Mouse (Mus musculus): Measurements from ENCODE around the gene Mapk8ip2. TPM values are rescaled to one million over a fixed set of nuclear protein-coding genes. Genes with fewer than 3 reads are reported as not detected.
A peak's percentile ranks its signal among the peaks of the same experiment; 100 is the strongest.

The Mapk8ip2 gene
- total and polyA plus RNA-seq, 2 experiments from 2014 or later, result 68.8 to 110 TPM

GRCm38 (mm10) chr15:89497391-89498048 is 43.8 kb downstream of the Mapk8ip2 start:
- DNase-seq (ENCODE audit: low spot score) (no peak), ATAC-seq (ENCODE audit: low FRiP score) (no peak)
- no peak overlapping the region for H3K27ac ChIP-seq (ENCODE audit: low read depth, low read length)
- no peaks in the 10 kb centered on the region; the same call in 1 of the 2 replicates for H3K4me1 ChIP-seq (ENCODE audit: insufficient read depth, low read length)
- peak overlapping the region; percentile 82 for H3K4me3 ChIP-seq (ENCODE audit: low read depth, low read length)
- no peaks in the 10 kb centered on the region for H3K36me3 ChIP-seq (ENCODE audit: insufficient read depth, low read length)
- H3K9me3 ChIP-seq (ENCODE audit: low read length), result no peaks in the 10 kb centered on the region
- H3K27me3 ChIP-seq (ENCODE audit: insufficient read depth, low read length), result no peaks in the 10 kb centered on the region
- TF ChIP-seq CTCF (IDR thresholded peaks at IDR 0.05), result no peak
- H3K4me2 ChIP-seq (ENCODE audit: low read depth, low read length, poor library complexity, severe bottlenecking), result no peak overlapping the region
- WGBS, result 39% methylated on average over 4 of the region's 4 CpGs
- no peak overlapping the region for H3K9ac ChIP-seq (replicated peaks; ENCODE audit: low read length, poor library complexity, severe bottlenecking)

GRCm38 (mm10) chr15:89498049-89498960 is 44.6 kb downstream of the Mapk8ip2 start:
- 4% methylated on average over 41 of the region's 41 CpGs for whole genome bisulfite sequencing
- DNase-seq (ENCODE audit: low spot score), result peak; percentile 75
- H3K27ac ChIP-seq (ENCODE audit: low read depth, low read length), result peak overlapping the region; percentile 86

GRCm38 (mm10) chr15:89498961-89499688 is 45.4 kb downstream of the Mapk8ip2 start, which contains the start of gene Shank3:
Gene Shank3, plus strand, starts transcription at chr15:89499623.
- no peak for TF ChIP-seq CTCF (IDR thresholded peaks at IDR 0.05)
- Histone ChIP-seq H3K9ac (replicated peaks; ENCODE audit: low read length, poor library complexity, severe bottlenecking) (peak within 1 kb of the TSS; percentile 79), H3K27ac (ENCODE audit: low read depth, low read length) (peak within 1 kb of the TSS; percentile 86), H3K36me3 (ENCODE audit: insufficient read depth, low read length) (peaks cover 11% of the 10 kb centered on the region), H3K9me3 (ENCODE audit: low read length) (no peaks in the 10 kb centered on the region), H3K27me3 (ENCODE audit: insufficient read depth, low read length) (no peaks in the 10 kb centered on the region), H3K4me2 (ENCODE audit: low read depth, low read length, poor library complexity, severe bottlenecking) (peak within 1 kb of the TSS; percentile 91), H3K4me1 (ENCODE audit: insufficient read depth, low read length) (no peaks in the 10 kb centered on the region; the same call in 1 of the 2 replicates), H3K4me3 (ENCODE audit: low read depth, low read length) (peak within 1 kb of the TSS; percentile 82)
- under 1% methylated on average over 36 of the region's 72 CpGs for WGBS
- ATAC-seq (ENCODE audit: low FRiP score) (peak; percentile 62), DNase-seq (ENCODE audit: low spot score) (peak; percentile 55)

More at GRCm38 (mm10) chr15:89498049-89498960, 44.6 kb downstream of the Mapk8ip2 start:
- Histone ChIP-seq H3K9ac (replicated peaks; ENCODE audit: low read length, poor library complexity, severe bottlenecking) (peak overlapping the region; percentile 79), H3K9me3 (ENCODE audit: low read length) (no peaks in the 10 kb centered on the region), H3K36me3 (ENCODE audit: insufficient read depth, low read length) (peaks cover 5% of the 10 kb centered on the region), H3K4me2 (ENCODE audit: low read depth, low read length, poor library complexity, severe bottlenecking) (peak overlapping the region; percentile 91), H3K4me3 (ENCODE audit: low read depth, low read length) (peak overlapping the region; percentile 82), H3K27me3 (ENCODE audit: insufficient read depth, low read length) (no peaks in the 10 kb centered on the region), H3K4me1 (ENCODE audit: insufficient read depth, low read length) (no peaks in the 10 kb centered on the region; the same call in 1 of the 2 replicates)
- ATAC-seq (ENCODE audit: low FRiP score), result peak; percentile 17
- TF ChIP-seq CTCF (IDR thresholded peaks at IDR 0.05), result peak; percentile 30; the same call in 1 of the 2 replicates

GRCm38 (mm10) chr15:89499784-89500220 is 46.1 kb downstream of the Mapk8ip2 start:
- Histone ChIP-seq H3K9ac (replicated peaks; ENCODE audit: low read length, poor library complexity, severe bottlenecking) (peak overlapping the region; percentile 79), H3K36me3 (ENCODE audit: insufficient read depth, low read length) (peaks cover 16% of the 10 kb centered on the region), H3K4me2 (ENCODE audit: low read depth, low read length, poor library complexity, severe bottlenecking) (peak overlapping the region; percentile 91), H3K27ac (ENCODE audit: low read depth, low read length) (peak overlapping the region; percentile 86), H3K4me1 (ENCODE audit: insufficient read depth, low read length) (no peaks in the 10 kb centered on the region; the same call in 1 of the 2 replicates), H3K27me3 (ENCODE audit: insufficient read depth, low read length) (no peaks in the 10 kb centered on the region), H3K4me3 (ENCODE audit: low read depth, low read length) (peak overlapping the region; percentile 82), H3K9me3 (ENCODE audit: low read length) (no peaks in the 10 kb centered on the region)
- WGBS, result 2% methylated on average over 22 of the region's 60 CpGs
- TF ChIP-seq CTCF (IDR thresholded peaks at IDR 0.05), result no peak
- peak; percentile 81 for DNase-seq (ENCODE audit: low spot score)
- peak; percentile 70 for ATAC-seq (ENCODE audit: low FRiP score)

- peak overlapping the region; percentile 79 for H3K9ac ChIP-seq (replicated peaks; ENCODE audit: low read length, poor library complexity, severe bottlenecking)
- H3K27ac ChIP-seq (ENCODE audit: low read depth, low read length), result peak overlapping the region; percentile 86
- no peaks in the 10 kb centered on the region for H3K27me3 ChIP-seq (ENCODE audit: insufficient read depth, low read length)
- no peaks in the 10 kb centered on the region; the same call in 1 of the 2 replicates for H3K4me1 ChIP-seq (ENCODE audit: insufficient read depth, low read length)
- peak; percentile 49 for DNase-seq (ENCODE audit: low spot score)
- H3K4me3 ChIP-seq (ENCODE audit: low read depth, low read length), result peak overlapping the region; percentile 82
- H3K36me3 ChIP-seq (ENCODE audit: insufficient read depth, low read length), result peaks cover 16% of the 10 kb centered on the region
- no peak for TF ChIP-seq CTCF (IDR thresholded peaks at IDR 0.05)
- ATAC-seq (ENCODE audit: low FRiP score), result peak; percentile 44
- no peaks in the 10 kb centered on the region for H3K9me3 ChIP-seq (ENCODE audit: low read length)
- peak overlapping the region; percentile 91 for H3K4me2 ChIP-seq (ENCODE audit: low read depth, low read length, poor library complexity, severe bottlenecking)
- WGBS, result under 1% methylated on average over 35 of the region's 35 CpGs
Measured at GRCm38 (mm10) chr15:89500221-89500791, 46.6 kb downstream of the Mapk8ip2 start.

Data from midbrain, postnatal 0 days (tissue).